Mouse (Mus musculus) liver, embryonic 11.5 days (tissue): ENCODE results near the gene Znrf2. TPM values are rescaled to one million over a fixed set of nuclear protein-coding genes. Genes with fewer than 3 reads are reported as not detected.
"Not testable (repeated sequence)": the region's sequence is repeated elsewhere in the genome, so short reads cannot be mapped to it uniquely, and the experiment has no call there.

Source experiments
- ATAC-seq: fragments of 200-750 bp; cut with Nextera tagmentation; replicated peaks from 2 replicates; pipeline ENCODE4 v1.8.0; 2017; ENCODE audit warnings: moderate number of reproducible peaks, mild to moderate bottlenecking, moderate TSS enrichment, moderate library complexity; ENCODE audit not compliant: low FRiP score
- DNase-seq: peaks from one replicate; pipeline ENCODE4 v3.0.0-alpha.2; 2017; ENCODE audit warnings: low spot score
- H3K27ac ChIP-seq: fragments of 300-500 bp; sonication (generic); 2 replicates; pipeline ENCODE4 v1.5.1; 2014; ENCODE audit warnings: mild to moderate bottlenecking, low read depth, low read length, control low read depth
- H3K27me3 ChIP-seq: fragments of 300-500 bp; sonication (generic); replicated peaks from 2 replicates; pipeline ENCODE4 v1.6.1; 2014; ENCODE audit warnings: low read length, mixed read lengths; ENCODE audit not compliant: control insufficient read depth, insufficient read depth
- H3K36me3 ChIP-seq: fragments of 300-500 bp; sonication (generic); 2 replicates; pipeline ENCODE4 v1.6.1; 2014; ENCODE audit warnings: mild to moderate bottlenecking, low read length, moderate library complexity, mixed read lengths; ENCODE audit not compliant: control insufficient read depth, insufficient read depth
- H3K4me1 ChIP-seq: fragments of 300-500 bp; sonication (generic); replicated peaks from 2 replicates; pipeline ENCODE4 v1.6.1; 2014; ENCODE audit warnings: low read length, mixed read lengths; ENCODE audit not compliant: control insufficient read depth, insufficient read depth
- H3K4me2 ChIP-seq: fragments of 300-500 bp; sonication (generic); 2 replicates; pipeline ENCODE4 v1.6.1; 2014; ENCODE audit warnings: mild to moderate bottlenecking, control low read depth, moderate library complexity
- H3K4me3 ChIP-seq: fragments of 300-500 bp; sonication (generic); 2 replicates; pipeline ENCODE4 v1.5.1; 2014; ENCODE audit warnings: low read depth, low read length, control low read depth
- H3K9ac ChIP-seq: fragments of 300-500 bp; sonication (generic); 2 replicates; pipeline ENCODE4 v1.6.1; 2014; ENCODE audit warnings: low read depth, low read length, control low read depth
- H3K9me3 ChIP-seq: fragments of 300-500 bp; sonication (generic); 2 replicates; pipeline ENCODE4 v1.6.1; 2016; ENCODE audit warnings: low read length, inconsistent platforms, mixed read lengths; ENCODE audit not compliant: control insufficient read depth
- whole genome bisulfite sequencing: fragments of 180-500 bp; shearing (Covaris S2); extraction: QIAGEN DNeasy Blood & Tissue Kit; methylation state at CpG from one replicate; pipeline ENCODE4 v1.1.7; 2014; 5-methylcytosine and 5-hydroxymethylcytosine counted together
- polyA plus RNA-seq: library from polyadenylated mRNA; unstranded; fragments of >200 nt; fragmentation: Nextera tagmentation; extraction: Ambion mirVana; gene quantifications from 2 replicates; pipeline ENCODE4 v1.2.1, GENCODE M21; 2014

Znrf2 gene
- polyA plus RNA-seq, 1 experiment from 2014 or later, result 4.1 TPM

DNA sequence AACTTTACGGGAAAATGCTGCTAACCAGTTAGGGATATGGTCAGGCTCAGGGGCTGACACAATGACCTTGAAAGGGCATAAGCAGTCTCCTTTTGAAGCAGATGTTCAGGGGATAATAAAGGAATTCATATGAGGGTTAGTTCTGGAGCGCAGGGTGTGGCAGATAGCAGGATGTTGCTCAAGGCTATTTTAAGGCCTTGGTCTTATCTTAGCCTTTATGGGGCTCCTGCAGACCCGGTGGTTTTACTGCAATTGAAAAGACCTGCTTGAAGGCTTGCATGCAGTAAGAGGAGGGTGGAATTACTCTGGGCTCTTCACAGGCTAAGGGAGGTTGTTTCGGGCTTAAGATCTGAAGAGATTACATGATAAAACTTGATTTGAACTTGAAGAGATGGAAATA is 35.1 kb downstream of the Znrf2 start:
- H3K27me3 ChIP-seq, result no peaks in the 10 kb centered on the region
- no peak overlapping the region for H3K4me3 ChIP-seq
- peak; percentile 84 for ATAC-seq
- H3K4me1 ChIP-seq, result peaks cover 44% of the 10 kb centered on the region
- no peak for DNase-seq
- no peaks in the 10 kb centered on the region for H3K9me3 ChIP-seq
- peak overlapping the region; percentile 50 for H3K4me2 ChIP-seq
- no peak overlapping the region for H3K27ac ChIP-seq
- H3K9ac ChIP-seq, result no peak overlapping the region
- H3K36me3 ChIP-seq, result no peaks in the 10 kb centered on the region
- WGBS, result 28% methylated on average over 4 of the region's 4 CpGs

DNA sequence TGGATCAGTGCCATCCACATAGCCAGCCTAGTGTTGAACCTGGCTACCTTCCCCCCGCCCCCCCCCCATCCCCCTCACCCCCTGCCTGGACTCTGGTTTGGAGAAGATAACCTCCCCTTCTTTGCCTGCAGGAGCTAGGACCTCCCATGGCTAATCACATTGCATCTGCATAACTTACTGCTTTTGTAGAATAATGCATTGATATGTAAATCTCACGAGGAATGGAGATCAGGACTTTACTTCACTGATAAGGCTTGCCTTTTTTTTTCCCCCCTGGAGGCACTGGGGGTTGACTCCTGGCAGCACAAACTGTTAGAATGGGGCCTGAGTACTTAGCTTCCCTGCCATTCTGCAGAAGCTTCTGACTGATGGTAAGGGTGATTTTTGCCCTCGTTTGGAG is 36.0 kb downstream of the Znrf2 start:
- DNase-seq (no peak), ATAC-seq (peak; percentile 57)
- Histone ChIP-seq H3K4me3 (no peak overlapping the region), H3K36me3 (no peaks in the 10 kb centered on the region), H3K9me3 (no peaks in the 10 kb centered on the region), H3K9ac (no peak overlapping the region), H3K4me2 (peak overlapping the region; percentile 50), H3K27me3 (no peaks in the 10 kb centered on the region), H3K27ac (no peak overlapping the region), H3K4me1 (peaks cover 44% of the 10 kb centered on the region)
- 14% methylated on average over 3 of the region's 3 CpGs for WGBS

DNA sequence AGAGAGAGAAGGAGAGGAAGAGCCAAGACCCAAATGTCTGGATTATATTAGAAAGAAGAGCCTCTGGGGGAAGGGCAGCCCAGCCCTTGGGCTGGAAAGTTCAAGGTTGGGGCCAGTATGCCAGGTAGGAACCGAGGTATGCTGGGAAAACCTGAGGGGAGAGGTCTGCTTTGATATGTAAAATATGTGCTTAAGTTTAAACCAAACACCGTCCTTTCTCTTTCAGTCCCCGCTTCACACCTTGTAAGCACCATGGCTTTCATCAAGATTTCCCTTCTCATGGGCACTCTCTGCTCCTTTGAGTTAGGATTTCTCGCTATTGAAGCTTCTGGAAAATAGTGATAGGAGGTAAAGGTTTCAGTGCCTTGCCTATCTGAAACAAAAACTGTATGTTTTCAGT is 38.1 kb downstream of the Znrf2 start:
- H3K4me2 ChIP-seq, result no peak overlapping the region
- DNase-seq, result no peak
- no peaks in the 10 kb centered on the region for H3K9me3 ChIP-seq
- no peaks in the 10 kb centered on the region for H3K36me3 ChIP-seq
- no peaks in the 10 kb centered on the region for H3K27me3 ChIP-seq
- H3K4me1 ChIP-seq, result peaks cover 30% of the 10 kb centered on the region
- no peak overlapping the region for H3K4me3 ChIP-seq
- H3K9ac ChIP-seq, result no peak overlapping the region
- 50% methylated on average over 4 of the region's 4 CpGs for WGBS
- H3K27ac ChIP-seq, result no peak overlapping the region
- ATAC-seq, result no peak

DNA sequence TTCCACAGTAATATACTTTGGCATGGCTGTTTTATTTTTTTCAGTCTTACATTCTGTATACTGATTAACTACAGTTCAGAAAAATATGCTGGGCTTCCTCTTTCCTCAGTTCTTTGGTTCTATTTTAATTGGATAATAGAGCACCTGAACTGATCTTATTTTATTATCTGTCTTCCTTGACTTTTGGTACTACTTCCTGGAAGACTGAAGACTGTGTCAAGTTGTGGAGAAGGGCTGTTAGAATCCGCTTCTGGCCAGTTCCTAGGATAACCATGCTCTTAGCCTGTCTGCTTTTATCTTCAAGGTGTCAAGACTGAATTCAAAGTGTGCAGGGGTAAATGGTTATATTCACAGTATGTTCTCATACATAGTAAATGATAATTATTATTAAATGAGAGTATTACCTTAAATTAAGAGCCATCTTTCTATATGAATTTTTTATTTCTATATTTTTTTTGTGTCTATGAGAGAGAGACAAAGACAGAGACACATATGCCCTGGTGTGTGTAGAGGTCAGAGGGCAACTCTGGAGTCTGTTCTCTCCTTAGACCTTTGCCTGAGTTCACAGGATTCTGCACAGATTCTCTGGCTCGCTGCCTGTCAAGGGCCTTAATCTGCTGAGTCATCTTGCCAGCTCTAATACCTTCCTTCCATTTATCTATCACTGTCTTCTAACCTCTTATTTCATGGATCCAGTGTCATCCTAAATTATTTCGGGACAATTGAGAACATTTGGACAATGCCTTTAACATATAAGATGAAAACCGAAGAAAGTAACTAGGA is 39.3 kb downstream of the Znrf2 start:
- Histone ChIP-seq H3K9ac (no peak overlapping the region), H3K27me3 (no peaks in the 10 kb centered on the region), H3K4me3 (no peak overlapping the region), H3K27ac (no peak overlapping the region), H3K4me1 (peaks cover 24% of the 10 kb centered on the region), H3K4me2 (no peak overlapping the region), H3K36me3 (no peaks in the 10 kb centered on the region), H3K9me3 (no peaks in the 10 kb centered on the region)
- ATAC-seq, result no peak
- WGBS, result 61% methylated on average over 4 of the region's 4 CpGs
- no peak for DNase-seq

DNA sequence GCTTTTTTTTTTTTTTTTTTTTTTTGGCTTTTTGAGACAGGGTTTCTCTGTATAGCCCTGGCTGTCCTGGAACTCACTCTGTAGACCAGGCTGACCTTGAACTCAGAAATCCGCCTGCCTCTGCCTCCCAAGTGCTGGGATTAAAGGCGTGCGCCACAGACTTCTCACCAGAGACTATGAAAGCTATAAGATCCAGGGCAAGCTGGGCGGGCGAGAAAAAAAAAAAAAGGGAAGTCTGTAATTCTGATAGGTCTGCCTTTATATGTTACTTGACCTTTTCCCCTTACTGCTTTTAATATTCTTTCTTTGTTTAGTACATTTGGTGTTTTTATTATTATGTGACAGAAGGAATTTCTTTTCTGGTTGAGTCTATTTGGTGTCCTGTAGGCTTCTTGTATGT is 42.4 kb downstream of the Znrf2 start:
- not testable (repeated sequence) for H3K27me3 ChIP-seq, H3K9ac ChIP-seq, H3K4me2 ChIP-seq, H3K36me3 ChIP-seq, ATAC-seq, H3K4me3 ChIP-seq, DNase-seq, H3K4me1 ChIP-seq, H3K9me3 ChIP-seq, H3K27ac ChIP-seq
- WGBS, result 82% methylated on average over 5 of the region's 5 CpGs

DNA sequence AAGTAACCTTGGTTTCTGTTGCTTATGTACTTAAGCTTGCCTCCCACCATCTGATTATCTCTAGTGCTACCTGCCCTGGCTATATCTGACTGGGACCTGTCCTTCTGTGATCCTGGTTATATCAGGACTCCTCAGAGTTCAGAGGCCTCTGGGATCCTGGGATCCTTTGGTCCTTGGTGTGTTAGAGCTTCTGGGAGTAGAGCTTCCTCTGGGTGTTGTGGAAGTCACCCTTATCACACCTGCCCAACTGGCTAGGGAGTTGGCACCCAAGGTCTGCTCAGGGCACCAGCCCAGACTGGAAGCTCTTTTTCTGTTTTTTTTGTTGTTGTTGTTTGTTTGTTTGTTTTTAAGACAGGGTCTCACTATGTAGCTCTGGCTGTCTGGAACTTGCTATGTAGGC is 43.5 kb downstream of the Znrf2 start:
- DNase-seq (no peak), ATAC-seq (no peak)
- Histone ChIP-seq H3K27ac (no peak overlapping the region), H3K4me1 (no peaks in the 10 kb centered on the region; the same call in 1 of the 2 replicates), H3K4me3 (no peak overlapping the region), H3K9ac (no peak overlapping the region), H3K9me3 (no peaks in the 10 kb centered on the region), H3K27me3 (no peaks in the 10 kb centered on the region), H3K4me2 (no peak overlapping the region), H3K36me3 (no peaks in the 10 kb centered on the region)

DNA sequence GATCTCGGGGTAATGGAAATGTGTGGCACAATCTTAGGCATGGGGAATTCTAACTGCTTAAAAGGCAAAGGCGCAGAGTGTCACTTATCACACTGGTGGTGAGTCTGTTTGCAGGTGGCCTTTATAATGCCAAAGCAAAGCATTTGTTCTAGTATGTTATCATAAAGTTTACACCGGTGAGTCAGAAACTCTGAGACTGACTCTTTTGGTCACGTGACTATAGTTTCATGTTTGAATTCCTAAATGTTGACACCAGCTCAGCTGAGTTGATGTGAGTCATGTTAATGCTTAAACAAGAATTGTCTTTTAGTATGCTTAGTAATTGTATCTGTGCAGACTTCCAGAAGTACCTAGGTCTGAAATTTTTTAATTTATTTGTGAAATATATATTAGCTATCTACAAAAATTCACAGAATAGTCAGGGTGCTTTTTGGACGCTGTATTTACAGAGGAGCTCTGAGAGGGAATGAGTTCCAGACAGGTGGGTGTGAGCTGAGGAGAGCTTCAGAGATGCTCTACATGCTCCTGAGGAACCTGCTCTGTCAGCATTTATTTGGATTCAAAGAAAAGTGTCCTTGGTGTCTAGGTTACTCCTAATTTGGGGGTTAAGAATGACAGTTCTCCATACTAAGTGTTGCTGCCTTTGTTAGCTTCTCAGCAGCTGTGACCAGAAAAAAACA is 50.2 kb downstream of the Znrf2 start:
- Histone ChIP-seq H3K27ac (no peak overlapping the region), H3K4me3 (no peak overlapping the region), H3K9me3 (no peaks in the 10 kb centered on the region), H3K36me3 (no peaks in the 10 kb centered on the region), H3K27me3 (no peaks in the 10 kb centered on the region), H3K9ac (no peak overlapping the region), H3K4me2 (no peak overlapping the region), H3K4me1 (no peaks in the 10 kb centered on the region)
- ATAC-seq (no peak), DNase-seq (no peak)
- 83% methylated on average over 5 of the region's 5 CpGs for WGBS

DNA sequence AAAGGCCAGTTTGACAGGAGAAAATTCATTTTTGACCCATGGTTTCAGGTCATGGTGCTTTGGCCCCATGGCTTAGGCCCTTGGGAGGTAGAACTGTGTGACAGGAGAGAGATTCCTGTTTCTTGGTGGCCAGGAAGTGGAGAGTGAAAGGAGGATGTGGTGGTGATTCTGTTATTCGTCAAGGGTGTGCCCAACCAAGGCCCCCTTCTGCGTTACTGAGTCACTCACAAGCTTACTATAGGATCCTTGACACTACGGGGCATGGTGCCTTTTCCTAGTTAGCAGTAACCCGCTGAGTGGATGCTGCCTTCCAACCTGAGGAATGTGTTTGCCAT is 50.7 kb downstream of the Znrf2 start:
- Histone ChIP-seq H3K27me3 (no peaks in the 10 kb centered on the region), H3K4me2 (no peak overlapping the region), H3K27ac (no peak overlapping the region), H3K9ac (no peak overlapping the region), H3K9me3 (no peaks in the 10 kb centered on the region), H3K36me3 (no peaks in the 10 kb centered on the region), H3K4me3 (no peak overlapping the region), H3K4me1 (no peaks in the 10 kb centered on the region)
- no peak for DNase-seq
- WGBS, result 42% methylated on average over 4 of the region's 4 CpGs
- ATAC-seq, result no peak

DNA sequence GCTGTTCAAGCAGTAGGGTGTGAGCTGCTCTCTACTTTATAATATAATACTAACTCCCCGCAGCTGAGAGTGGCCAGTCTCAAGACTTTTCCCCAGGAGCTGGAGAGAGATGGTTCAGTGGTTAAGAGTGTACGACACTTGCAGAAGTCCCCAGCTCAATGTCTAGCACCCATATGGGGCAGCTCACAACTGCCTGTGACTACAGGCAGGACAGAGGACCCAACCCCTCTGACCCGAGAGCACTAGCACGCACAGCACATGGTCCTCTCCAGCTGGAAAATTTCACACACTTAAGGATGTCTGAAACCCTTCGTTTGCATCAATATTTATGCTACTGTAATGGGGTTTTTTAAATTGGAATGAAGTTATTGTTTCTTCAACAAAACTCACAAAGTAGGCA is 56.3 kb downstream of the Znrf2 start:
- Histone ChIP-seq H3K4me1 (peaks cover 6% of the 10 kb centered on the region), H3K9me3 (no peaks in the 10 kb centered on the region), H3K36me3 (no peaks in the 10 kb centered on the region), H3K9ac (no peak overlapping the region), H3K27ac (no peak overlapping the region), H3K27me3 (no peaks in the 10 kb centered on the region), H3K4me2 (no peak overlapping the region), H3K4me3 (no peak overlapping the region)
- 81% methylated on average over 5 of the region's 5 CpGs for WGBS
- ATAC-seq (no peak), DNase-seq (no peak)
